Mouse (Mus musculus) kidney, adult 2 months (tissue): ENCODE data around the gene Il22ra1. TPM values are rescaled to one million over a fixed set of nuclear protein-coding genes. Genes with fewer than 3 reads are reported as not detected.
A peak's percentile ranks its signal among the peaks of the same experiment; 100 is the strongest.

Source experiments
- DNase-seq: peaks from one replicate; pipeline ENCODE4 v3.0.0; 2021
- H3K27ac ChIP-seq: fragments of 200-500 bp; 2 replicates; pipeline ENCODE4 v1.5.1; 2012; ENCODE audit warnings: low read depth, low read length, control low read depth, inconsistent platforms; ENCODE audit not compliant: insufficient read depth
- H3K27me3 ChIP-seq: fragments of 200-500 bp; replicated peaks from 2 replicates; pipeline ENCODE4 v1.6.1; 2012; ENCODE audit warnings: mild to moderate bottlenecking, moderate library complexity, low read length, inconsistent platforms; ENCODE audit not compliant: control insufficient read depth, insufficient read depth
- H3K36me3 ChIP-seq: fragments of 200-500 bp; 2 replicates; pipeline ENCODE4 v1.6.1; 2012; ENCODE audit warnings: mild to moderate bottlenecking, moderate library complexity, low read length, inconsistent platforms; ENCODE audit not compliant: control insufficient read depth, insufficient read depth
- H3K4me1 ChIP-seq: fragments of 200-500 bp; 2 replicates; pipeline ENCODE4 v1.6.1; 2011; ENCODE audit warnings: low read length; ENCODE audit not compliant: control insufficient read depth, insufficient read depth
- H3K4me3 ChIP-seq: fragments of 200-500 bp; 2 replicates; pipeline ENCODE4 v1.5.1; 2011; ENCODE audit warnings: mild to moderate bottlenecking, low read depth, low read length, control low read depth; ENCODE audit not compliant: insufficient read depth
- CTCF ChIP-seq: fragments of 200-500 bp; conservative IDR thresholded peaks from 2 replicates; pipeline ENCODE4 v1.5.1; 2011; ENCODE audit warnings: low read depth, mild to moderate bottlenecking, control low read depth, low read length, moderate library complexity, mixed read lengths; ENCODE audit not compliant: insufficient read depth, insufficient read length
- POLR2A ChIP-seq: fragments of 200-500 bp; IDR thresholded peaks from one replicate; pipeline ENCODE4 v1.6.1; 2011; ENCODE audit warnings: low read depth, low read length, control low read depth
- WGBS: fragments of 180-500 bp; shearing (Covaris S2); methylation state at CpG from one replicate; pipeline ENCODE4 v1.1.7; 2018; 5-methylcytosine and 5-hydroxymethylcytosine counted together
- polyA plus RNA-seq: library from polyadenylated mRNA; depleted of rRNA; stranded (reverse); fragments of >200 nt; gene quantifications from 2 replicates; pipeline ENCODE4 v1.2.3, GENCODE M21; 2012

Gene Il22ra1
- polyA plus RNA-seq, 1 experiment: 3.0 TPM

DNA sequence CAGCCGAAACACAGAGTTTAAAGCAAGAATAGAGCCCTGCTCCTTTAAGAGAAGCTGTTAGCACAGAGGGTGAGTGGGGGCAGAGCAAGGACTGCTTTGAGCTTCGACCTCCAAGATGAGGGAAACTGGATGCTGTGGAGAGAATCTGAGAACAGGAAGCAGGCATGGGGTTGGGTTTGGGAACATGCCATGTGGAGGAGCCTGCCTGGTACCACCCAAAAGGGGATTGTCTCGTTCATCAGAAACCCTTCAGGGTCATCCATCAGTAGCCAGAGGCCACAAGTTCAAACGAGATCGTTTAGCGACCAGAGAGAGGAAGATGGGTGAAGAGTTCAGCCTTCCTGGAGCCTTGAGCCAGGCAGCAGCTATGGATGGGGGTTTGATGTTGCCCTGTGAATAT lies 15.5 kb downstream of the Il22ra1 start:
- no peak for DNase-seq
- Histone ChIP-seq H3K36me3 (no peaks in the 10 kb centered on the region), H3K4me1 (no peaks in the 10 kb centered on the region), H3K27me3 (no peaks in the 10 kb centered on the region), H3K4me3 (no peak overlapping the region), H3K27ac (no peak overlapping the region)
- 21% methylated on average over 6 of the region's 6 CpGs for WGBS
- TF ChIP-seq POLR2A (no peak), CTCF (no peak)

DNA sequence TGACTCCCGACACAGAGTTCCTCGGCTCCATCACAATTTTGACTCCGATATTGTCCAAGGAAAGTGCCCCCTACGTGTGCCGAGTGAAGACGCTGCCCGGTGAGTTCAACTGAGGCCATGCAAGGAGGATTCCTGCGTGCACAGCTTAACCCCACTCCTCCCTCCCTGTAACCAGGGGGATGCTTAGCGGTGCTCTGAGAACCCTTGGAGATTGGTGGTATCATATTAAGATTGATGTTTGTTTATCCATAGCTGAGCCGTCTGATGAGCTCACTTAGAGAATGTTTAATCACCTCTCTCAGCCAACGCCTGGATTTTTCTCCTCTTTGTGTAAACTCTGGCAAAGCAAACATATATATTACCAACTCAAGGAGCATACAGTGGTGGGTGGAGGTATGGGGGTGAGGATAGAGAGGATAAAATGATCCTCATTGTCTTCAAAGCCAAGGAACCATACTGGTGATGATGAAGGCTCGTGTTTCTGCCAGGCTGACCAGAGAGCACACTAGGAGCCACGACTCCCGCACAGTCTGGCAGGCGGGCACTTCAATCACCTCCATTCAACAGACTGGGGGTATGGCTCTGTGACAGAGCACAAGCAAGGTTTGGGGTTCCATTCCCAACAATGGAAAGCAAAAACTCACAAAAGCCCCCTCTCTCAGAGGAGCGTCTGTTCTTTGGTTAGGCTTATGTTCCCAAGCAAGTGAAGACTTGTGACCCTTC lies 16.9 kb downstream of the Il22ra1 start:
- WGBS: 51% methylated on average over 16 of the region's 16 CpGs
- H3K27ac ChIP-seq: no peak overlapping the region
- H3K36me3 ChIP-seq: no peaks in the 10 kb centered on the region
- no peak overlapping the region for H3K4me3 ChIP-seq
- no peaks in the 10 kb centered on the region for H3K4me1 ChIP-seq
- no peak for DNase-seq
- no peaks in the 10 kb centered on the region for H3K27me3 ChIP-seq
- TF ChIP-seq CTCF (no peak), POLR2A (no peak)

DNA sequence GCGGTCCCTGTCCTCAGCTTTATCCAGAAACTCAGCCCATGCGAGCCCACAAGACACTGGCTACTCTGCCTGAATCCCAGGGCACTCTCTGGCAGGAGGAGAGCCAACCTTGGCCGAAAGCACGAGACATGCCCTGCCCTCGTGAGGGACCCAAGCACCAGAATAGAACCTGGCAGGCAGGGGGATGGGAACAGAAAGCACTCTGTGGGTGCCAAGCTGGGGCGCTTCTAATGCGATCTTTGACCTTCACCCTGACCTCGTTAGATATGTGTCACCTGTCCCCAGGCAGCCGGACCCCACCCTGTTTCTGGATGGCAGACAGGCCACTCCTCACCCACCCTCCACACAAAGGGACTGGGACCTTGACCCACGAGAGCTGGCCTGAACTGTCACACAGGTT lies 17.6 kb downstream of the Il22ra1 start:
- no peaks in the 10 kb centered on the region for H3K4me1 ChIP-seq
- H3K27me3 ChIP-seq: no peaks in the 10 kb centered on the region
- H3K36me3 ChIP-seq: no peaks in the 10 kb centered on the region
- 62% methylated on average over 10 of the region's 10 CpGs for WGBS
- no peak overlapping the region for H3K27ac ChIP-seq
- no peak overlapping the region for H3K4me3 ChIP-seq
- DNase-seq: no peak
- no peak for TF ChIP-seq POLR2A
- TF ChIP-seq CTCF: no peak

DNA sequence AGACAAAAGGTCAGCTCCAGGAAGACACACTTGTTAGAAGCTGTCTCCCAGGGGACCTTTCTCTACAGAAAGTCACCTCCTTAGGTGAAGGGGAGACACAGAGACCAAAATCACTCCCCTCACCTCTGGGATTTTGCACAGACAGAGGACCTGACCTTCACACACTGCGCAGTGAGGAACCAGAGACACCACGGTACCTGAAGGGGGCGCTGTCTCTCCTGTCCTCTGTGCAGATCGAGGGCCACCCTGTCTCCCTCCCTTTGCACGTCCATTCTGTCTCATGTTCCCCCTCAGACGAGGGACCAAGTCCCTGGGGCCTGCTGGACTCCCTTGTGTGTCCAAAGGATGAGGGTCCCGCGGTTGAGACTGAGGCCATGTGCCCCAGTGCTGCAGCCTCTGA lies 22.9 kb downstream of the Il22ra1 start:
- Histone ChIP-seq H3K4me3 (no peak overlapping the region), H3K27ac (no peak overlapping the region), H3K36me3 (no peaks in the 10 kb centered on the region), H3K4me1 (no peaks in the 10 kb centered on the region), H3K27me3 (no peaks in the 10 kb centered on the region)
- no peak for DNase-seq
- 0 out of 2 replicates have a peak, but pooled peaks have one; percentile 24 for TF ChIP-seq CTCF
- no peak for TF ChIP-seq POLR2A
- 83% methylated on average over 8 of the region's 8 CpGs for WGBS

DNA sequence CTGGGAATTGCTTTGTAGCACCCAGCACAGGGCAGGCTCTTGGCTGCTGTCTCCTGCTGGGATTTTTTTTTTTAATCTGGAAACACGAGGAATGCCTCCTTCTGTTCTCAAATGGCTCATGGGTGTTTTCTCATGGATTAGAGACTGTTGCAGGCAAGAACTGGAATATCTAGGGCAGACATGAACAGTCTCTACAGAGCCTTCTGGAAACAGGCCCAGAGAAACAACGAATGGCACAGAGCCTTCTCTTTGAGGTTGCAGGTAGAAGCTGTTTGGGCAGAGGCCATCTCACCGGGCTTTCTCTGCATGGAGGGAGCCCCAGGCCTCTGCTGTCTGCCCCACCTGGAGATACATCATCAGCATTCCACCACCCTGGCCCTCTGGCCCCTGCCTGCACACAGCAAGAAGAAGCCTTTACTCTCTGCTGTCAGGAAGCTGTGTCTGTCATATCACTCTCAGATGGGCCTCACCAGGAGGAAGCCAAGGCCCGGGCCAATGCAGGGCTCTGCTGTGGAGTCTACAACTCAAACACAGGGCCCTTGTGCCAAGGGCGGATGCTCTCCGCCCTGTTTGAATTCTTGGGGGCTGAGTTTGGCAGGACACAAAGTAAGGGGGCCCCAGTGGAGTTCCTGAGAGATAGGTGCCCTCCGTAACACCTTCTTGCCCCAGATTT lies 24.3 kb downstream of the Il22ra1 start:
- no peak for DNase-seq
- no peak overlapping the region for H3K27ac ChIP-seq
- TF ChIP-seq POLR2A: no peak
- TF ChIP-seq CTCF: no peak
- WGBS: 70% methylated on average over 7 of the region's 7 CpGs
- H3K4me1 ChIP-seq: no peaks in the 10 kb centered on the region
- no peak overlapping the region for H3K4me3 ChIP-seq
- no peaks in the 10 kb centered on the region for H3K27me3 ChIP-seq
- no peaks in the 10 kb centered on the region for H3K36me3 ChIP-seq

DNA sequence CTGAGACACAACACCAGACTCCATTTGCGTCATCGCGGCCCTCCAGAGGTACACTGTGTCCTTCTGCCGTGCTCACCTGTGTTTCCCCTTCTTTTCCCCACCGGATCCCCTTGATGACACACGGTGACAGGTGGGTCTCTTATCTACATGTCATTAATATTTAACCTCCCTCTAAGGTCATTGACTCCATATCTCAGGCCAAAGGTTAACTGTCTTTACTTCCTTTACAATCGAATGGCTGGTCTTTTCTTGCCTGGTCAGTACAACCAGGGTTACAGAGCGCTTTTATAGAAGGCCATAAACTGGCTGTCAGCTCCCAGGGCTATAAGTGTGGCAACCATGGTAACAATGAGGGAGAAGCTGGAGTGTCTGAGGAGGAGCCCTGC lies 24.8 kb downstream of the Il22ra1 start:
- Histone ChIP-seq H3K36me3 (no peaks in the 10 kb centered on the region), H3K27me3 (no peaks in the 10 kb centered on the region), H3K4me1 (no peaks in the 10 kb centered on the region), H3K27ac (no peak overlapping the region), H3K4me3 (no peak overlapping the region)
- no peak for TF ChIP-seq POLR2A
- TF ChIP-seq CTCF: no peak
- DNase-seq: no peak
- WGBS: 64% methylated on average over 8 of the region's 8 CpGs

DNA sequence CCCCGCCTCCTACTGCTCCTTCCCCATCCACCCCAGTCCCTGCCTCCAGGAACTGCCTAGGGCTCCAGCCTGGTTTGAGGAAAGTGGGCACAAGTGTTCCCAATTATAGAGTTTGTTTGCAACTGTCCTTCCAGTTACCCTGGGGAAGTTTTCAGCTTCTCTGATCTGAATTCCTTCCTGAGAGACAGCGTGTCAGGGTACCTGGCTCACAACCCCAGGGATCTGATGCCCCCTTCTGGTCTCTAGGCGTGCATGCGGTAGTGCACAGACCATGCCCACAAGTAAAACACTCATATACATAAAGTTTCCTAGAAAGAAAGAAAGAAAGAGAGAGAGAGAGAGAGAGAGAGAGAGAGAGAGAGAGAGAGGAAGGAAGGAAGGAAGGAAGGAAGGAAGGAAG lies 30.4 kb downstream of the Il22ra1 start:
- Histone ChIP-seq H3K4me3 (no peak overlapping the region), H3K4me1 (peaks cover 4% of the 10 kb centered on the region; the same call in 1 of the 2 replicates), H3K36me3 (no peaks in the 10 kb centered on the region), H3K27me3 (no peaks in the 10 kb centered on the region), H3K27ac (no peak overlapping the region)
- no peak for TF ChIP-seq POLR2A
- TF ChIP-seq CTCF: peak; percentile 71
- no peak for DNase-seq
- WGBS: 43% methylated on average over 4 of the region's 4 CpGs
